Mouse (Mus musculus): ENCODE measurements around the gene Abcb1a.

The Abcb1a gene

DNA sequence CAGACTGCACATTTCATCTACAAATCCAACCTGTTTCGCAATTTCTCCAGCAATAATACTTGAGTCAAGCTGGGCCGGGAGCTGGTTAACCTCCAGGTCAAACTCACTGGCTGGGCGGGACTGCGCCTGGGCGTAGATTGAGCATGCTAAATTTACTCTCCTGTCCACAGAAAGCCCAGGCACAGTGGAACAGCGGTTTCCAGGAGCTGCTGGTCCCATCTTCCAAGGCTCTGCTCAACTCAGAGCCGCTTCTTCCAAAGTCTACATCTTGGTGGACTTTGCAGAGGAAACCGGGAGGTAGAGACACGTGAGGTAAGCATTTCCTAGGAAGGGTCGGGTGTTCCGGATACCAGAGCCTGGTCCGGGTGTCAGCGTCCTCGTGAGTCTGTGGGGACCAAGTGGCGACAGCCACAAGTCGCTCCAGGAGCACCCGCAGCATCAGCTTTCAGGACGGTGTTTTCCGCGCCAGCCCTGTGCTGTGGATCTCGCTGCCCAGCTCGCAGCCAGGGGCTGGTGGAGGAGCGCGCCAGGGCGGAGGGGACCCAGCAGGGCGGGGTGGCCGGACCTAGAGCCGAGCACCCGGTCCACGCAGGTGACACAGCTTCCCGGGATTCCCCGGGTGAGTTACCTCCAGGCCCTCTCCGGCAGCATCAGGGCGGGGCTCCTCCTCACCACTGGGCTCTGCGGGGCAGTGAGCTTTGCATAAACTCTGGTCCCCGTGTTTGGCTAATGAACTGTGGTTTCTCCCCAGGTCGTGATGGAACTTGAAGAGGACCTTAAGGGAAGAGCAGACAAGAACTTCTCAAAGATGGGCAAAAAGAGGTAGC is at the start of gene Abcb1a:
TSS of gene Abcb1a (plus strand) at position 167 of the 827 bp plus-strand sequence.
- DNase-seq, result peak; percentile 91

- DNase-seq, result peak; percentile 93
Observed at GRCm38 (mm10) chr5:8622071-8622595, 37.7 kb upstream of the Abcb1a start.

GRCm38 (mm10) chr5:8622596-8623231 is 37.2 kb upstream of the Abcb1a start, which contains the start of gene Rundc3b:
Rundc3b (minus strand) TSS chr5:8622952.
- DNase-seq, result peak; percentile 99

- no peak for DNase-seq
Observed at GRCm38 (mm10) chr5:8632901-8633300, 27.0 kb upstream of the Abcb1a start.

GRCm38 (mm10) chr5:8634489-8634975 is 25.3 kb upstream of the Abcb1a start:
- no peak for DNase-seq

GRCm38 (mm10) chr5:8648300-8648699 is 11.6 kb upstream of the Abcb1a start:
- no peak for DNase-seq

GRCm38 (mm10) chr5:8648774-8649173 is 11.1 kb upstream of the Abcb1a start:
- no peak for DNase-seq

GRCm38 (mm10) chr5:8652085-8652484 is 7.8 kb upstream of the Abcb1a start:
- no peak for DNase-seq

- no peak for DNase-seq
Observed at GRCm38 (mm10) chr5:8660738-8661151, 868 bp downstream of the Abcb1a start.

- no peak for DNase-seq
Observed at GRCm38 (mm10) chr5:8664678-8665077, 4.8 kb downstream of the Abcb1a start.

- DNase-seq, result no peak
Observed at GRCm38 (mm10) chr5:8667758-8668474, 8.0 kb downstream of the Abcb1a start.

GRCm38 (mm10) chr5:8669606-8670005 is 9.7 kb downstream of the Abcb1a start:
- no peak for DNase-seq

GRCm38 (mm10) chr5:8675262-8675951 is 15.5 kb downstream of the Abcb1a start:
- no peak for DNase-seq

- no peak for DNase-seq
Observed at GRCm38 (mm10) chr5:8675952-8676262, 16.0 kb downstream of the Abcb1a start.

DNA sequence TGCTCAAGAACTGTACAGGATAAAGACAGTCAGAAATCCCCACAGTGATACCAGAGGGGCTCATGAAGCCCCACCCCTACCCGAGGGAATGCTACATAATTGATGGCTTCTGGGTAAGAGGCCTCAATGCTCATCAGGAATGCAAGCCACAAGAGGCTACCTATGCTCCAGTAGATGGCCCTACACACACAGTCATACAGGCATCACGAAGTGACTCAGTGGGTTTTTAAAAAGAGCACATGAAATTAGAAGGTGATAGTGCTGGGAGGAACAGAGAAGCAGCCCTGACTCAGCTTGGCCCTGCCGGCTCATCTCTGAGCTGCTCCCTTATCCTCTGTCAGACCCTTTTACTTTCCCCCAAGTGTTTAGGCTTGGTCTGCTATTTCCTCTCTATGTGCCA is 21.3 kb downstream of the Abcb1a start:
- no peak for DNase-seq

DNA sequence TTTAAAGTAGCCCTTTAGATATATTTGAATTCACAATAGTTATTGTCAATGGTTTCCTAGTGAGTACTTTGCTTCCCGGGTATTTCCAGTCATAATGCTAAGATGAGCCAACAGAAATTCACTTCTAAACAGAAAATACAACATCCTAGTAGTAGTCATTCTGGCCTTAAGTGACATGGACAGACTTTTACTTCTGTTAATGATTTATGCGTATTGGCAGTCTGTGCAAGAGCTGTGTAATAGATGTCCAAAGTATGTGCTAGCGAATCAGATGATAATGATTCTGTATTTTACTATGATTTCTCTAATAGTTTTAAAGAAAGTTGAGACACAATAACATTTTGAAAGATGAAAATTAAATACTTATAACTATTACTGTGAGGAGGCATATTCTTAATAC is 23.8 kb downstream of the Abcb1a start:
- no peak for DNase-seq

DNA sequence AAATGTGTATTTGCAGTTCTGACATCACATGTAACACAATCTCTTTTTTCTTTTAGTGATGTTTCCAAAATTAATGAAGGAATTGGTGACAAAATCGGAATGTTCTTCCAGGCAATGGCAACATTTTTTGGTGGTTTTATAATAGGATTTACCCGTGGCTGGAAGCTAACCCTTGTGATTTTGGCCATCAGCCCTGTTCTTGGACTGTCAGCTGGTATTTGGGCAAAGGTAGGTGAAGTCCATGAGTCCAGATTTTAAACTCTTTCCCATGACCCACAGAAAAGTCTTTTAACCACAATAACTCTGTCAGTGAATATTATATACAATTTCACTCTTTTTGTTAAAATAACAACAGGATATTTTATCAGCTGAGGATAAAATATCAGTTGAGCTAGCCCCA is 26.2 kb downstream of the Abcb1a start:
- no peak for DNase-seq

GRCm38 (mm10) chr5:8687550-8687949 is 27.7 kb downstream of the Abcb1a start:
- no peak for DNase-seq

GRCm38 (mm10) chr5:8716061-8716460 is 56.2 kb downstream of the Abcb1a start:
- DNase-seq, result no peak

GRCm38 (mm10) chr5:8719556-8719955 is 59.7 kb downstream of the Abcb1a start:
- no peak for DNase-seq

- no peak for DNase-seq
Observed at GRCm38 (mm10) chr5:8722224-8722623, 62.3 kb downstream of the Abcb1a start.

DNA sequence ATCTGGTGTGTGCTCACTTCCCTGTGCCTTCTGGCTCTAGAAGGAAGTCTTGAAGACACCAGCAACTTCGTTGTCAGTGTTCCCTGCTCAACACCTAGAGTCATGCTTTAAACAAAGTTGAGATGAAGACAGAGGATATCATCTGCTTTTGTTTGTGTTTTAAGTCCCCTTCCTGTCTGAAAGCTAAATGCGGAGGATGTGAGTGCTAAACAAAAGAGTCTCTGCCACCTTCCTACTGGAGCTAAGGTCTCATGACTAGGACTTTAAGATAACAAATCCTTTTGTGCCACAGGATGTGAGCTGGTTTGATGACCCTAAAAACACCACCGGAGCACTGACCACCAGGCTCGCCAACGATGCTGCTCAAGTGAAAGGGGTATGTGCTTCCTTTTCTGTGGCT is 63.0 kb downstream of the Abcb1a start:
- DNase-seq, result no peak

- DNase-seq, result no peak
Observed at GRCm38 (mm10) chr5:8727760-8728159, 67.9 kb downstream of the Abcb1a start.

All from heart, adult 11 months (tissue).